Mouse (Mus musculus) 3134 (cell line): Measurements from ENCODE around the gene Smyd3.

Source experiments
- DNase-seq: peaks from one replicate; pipeline ENCODE4 v3.0.0-alpha.2; 2011; ENCODE audit warnings: low spot score; ENCODE audit not compliant: insufficient read length; ENCODE audit errors: extremely low read depth

Gene Smyd3

GRCm38 (mm10) chr1:179087033-179087998, 430.5 kb downstream of the Smyd3 start:
- DNase-seq = no peak

GRCm38 (mm10) chr1:179086208-179086607, 431.6 kb downstream of the Smyd3 start:
- DNase-seq = no peak

- DNase-seq = no peak
Observed at GRCm38 (mm10) chr1:179083098-179083497, 434.7 kb downstream of the Smyd3 start.

- DNase-seq = no peak
Observed at GRCm38 (mm10) chr1:179073846-179074245, 444.0 kb downstream of the Smyd3 start.

- no peak for DNase-seq
Observed at GRCm38 (mm10) chr1:179072935-179073654, 444.7 kb downstream of the Smyd3 start.

- no peak for DNase-seq
Observed at GRCm38 (mm10) chr1:179072406-179072805, 445.4 kb downstream of the Smyd3 start.

GRCm38 (mm10) chr1:179068990-179069389, 448.9 kb downstream of the Smyd3 start:
- DNase-seq = no peak

GRCm38 (mm10) chr1:179065294-179065601, 452.6 kb downstream of the Smyd3 start:
- no peak for DNase-seq

GRCm38 (mm10) chr1:179064601-179065293, 453.1 kb downstream of the Smyd3 start:
- no peak for DNase-seq

GRCm38 (mm10) chr1:179061759-179062168, 456.1 kb downstream of the Smyd3 start:
- no peak for DNase-seq

GRCm38 (mm10) chr1:179061053-179061452, 456.8 kb downstream of the Smyd3 start:
- DNase-seq = no peak

GRCm38 (mm10) chr1:179060113-179060955, 457.5 kb downstream of the Smyd3 start:
- no peak for DNase-seq

GRCm38 (mm10) chr1:179059286-179060112, 458.3 kb downstream of the Smyd3 start:
- no peak for DNase-seq

- DNase-seq = no peak
Observed at GRCm38 (mm10) chr1:179058675-179059074, 459.2 kb downstream of the Smyd3 start.

GRCm38 (mm10) chr1:179055760-179056159, 462.1 kb downstream of the Smyd3 start:
- no peak for DNase-seq

- DNase-seq = peak; percentile 53
Observed at GRCm38 (mm10) chr1:179054385-179055116, 463.3 kb downstream of the Smyd3 start.

GRCm38 (mm10) chr1:179052545-179053180, 465.2 kb downstream of the Smyd3 start:
- DNase-seq = no peak

- DNase-seq = peak; percentile 57
Observed at GRCm38 (mm10) chr1:179047931-179048596, 469.8 kb downstream of the Smyd3 start.
